Mouse (Mus musculus) liver, adult (tissue): Measurements from ENCODE around the gene Top2b.

Experiments
- GATA4 ChIP-seq: IDR thresholded peaks from 2 replicates; pipeline ENCODE4 v1.6.1; 2014; ENCODE audit warnings: mild to moderate bottlenecking, low read length; ENCODE audit not compliant: insufficient replicate concordance

Gene Top2b

DNA sequence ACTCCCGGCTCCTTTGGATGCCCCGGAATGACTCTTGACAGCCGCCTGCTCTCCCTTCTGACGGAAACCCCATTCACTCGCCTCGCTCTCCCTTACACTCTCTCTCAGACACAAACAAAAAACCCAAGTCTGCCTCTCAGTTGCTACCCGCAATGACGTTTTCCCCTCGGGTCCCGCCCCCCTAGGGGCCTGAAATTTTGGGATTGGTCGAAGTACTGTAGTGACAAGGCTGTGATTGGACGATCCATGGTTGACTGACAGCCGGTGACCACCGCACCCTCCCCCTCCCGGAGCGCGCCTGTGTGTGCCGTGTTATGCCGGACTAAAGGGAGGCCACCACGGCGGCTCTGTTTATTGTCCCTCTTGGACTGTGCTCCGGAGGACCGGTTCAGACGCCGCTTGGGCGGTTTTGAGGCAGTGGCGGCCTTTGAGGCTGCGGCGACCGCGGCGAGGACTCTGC lies at the start of gene Top2b:
Gene Top2b, plus strand, starts transcription at position 302 of the 460 bp plus-strand sequence.
- no peak for TF ChIP-seq GATA4

GRCm38 (mm10) chr14:16316715-16317114 lies 48.3 kb upstream of the Top2b start:
- TF ChIP-seq GATA4 = no peak

DNA sequence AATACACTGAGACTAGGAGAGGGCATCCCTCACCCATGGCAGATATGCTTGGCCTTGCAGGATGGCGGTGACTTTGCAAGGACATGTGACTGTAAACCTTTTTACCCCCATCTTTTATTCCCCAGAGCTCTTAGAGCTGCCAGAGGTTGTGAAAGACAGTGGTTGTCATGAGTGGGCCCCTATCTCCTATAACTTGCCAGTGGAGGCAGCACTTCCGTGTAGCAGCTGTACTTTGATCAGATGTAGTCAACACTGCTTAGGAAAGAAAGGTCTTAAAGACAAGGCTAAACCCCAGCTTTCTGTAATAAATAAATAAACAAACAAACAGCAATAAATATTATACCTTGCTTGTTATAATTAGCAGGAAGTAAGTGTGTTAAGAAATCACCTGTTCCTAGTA lies 45.2 kb upstream of the Top2b start:
- TF ChIP-seq GATA4 = no peak

DNA sequence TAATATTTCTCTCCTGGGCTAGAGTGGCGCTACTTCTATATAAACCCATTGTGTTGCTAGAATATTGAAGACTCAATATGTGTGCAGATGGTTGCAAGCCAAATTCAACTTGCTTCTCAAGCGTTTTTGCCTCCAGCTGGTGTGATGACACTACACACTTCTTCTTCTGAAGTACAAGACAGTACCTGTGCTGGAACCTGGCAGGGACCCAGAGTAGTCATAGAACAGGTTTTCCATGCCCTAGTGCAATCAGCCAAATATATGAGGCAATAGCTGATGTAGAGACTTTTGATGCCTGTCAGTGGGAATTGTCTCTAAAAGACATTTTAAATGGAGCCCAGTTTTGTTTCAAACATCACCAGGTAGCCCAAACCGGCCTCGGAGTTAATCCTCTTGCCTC lies 40.6 kb upstream of the Top2b start:
- no peak for TF ChIP-seq GATA4

GRCm38 (mm10) chr14:16325208-16325607 lies 39.8 kb upstream of the Top2b start:
- TF ChIP-seq GATA4 = no peak

DNA sequence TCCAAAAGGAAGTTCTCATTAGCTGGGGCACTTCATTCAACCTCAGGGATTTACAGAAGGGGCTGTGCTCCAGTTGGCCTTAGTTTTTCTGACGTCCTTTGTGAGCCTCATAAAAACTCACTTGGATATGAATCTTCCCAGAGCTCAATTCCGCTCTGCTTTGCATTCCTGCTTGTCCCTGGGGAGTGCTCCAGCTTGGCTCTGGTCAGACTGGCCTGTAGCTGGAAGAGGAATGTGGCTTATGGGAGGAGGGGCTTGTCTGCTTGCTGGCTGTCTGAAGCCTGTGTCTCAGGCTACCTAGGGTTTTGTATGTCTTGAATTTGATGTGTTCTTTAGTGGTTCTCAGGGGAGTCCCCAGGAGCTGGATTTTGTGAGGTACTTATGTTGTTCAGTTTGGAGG lies 36.4 kb upstream of the Top2b start:
- TF ChIP-seq GATA4 = no peak

- no peak for TF ChIP-seq GATA4
Measured at GRCm38 (mm10) chr14:16328959-16329480, 36.0 kb upstream of the Top2b start.

DNA sequence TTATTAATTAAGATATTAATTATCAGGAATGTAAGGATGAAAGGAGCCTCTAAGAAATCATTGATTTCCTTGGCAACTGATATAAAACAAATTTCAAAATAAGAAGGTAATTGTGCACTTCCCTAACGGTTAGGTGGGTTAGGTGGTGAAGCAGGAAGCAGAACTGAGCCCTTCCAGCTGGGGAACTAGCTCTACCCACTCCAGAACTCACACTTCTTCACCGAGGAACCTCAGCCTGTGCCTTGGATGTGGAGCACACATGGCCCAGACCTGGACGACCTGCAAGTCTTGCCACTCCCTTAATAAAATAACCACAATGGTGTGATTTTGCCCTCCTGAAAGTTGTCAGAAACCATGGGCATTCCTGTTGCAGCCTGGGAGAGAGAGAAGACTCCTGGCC lies 35.2 kb upstream of the Top2b start:
- TF ChIP-seq GATA4 = no peak

- no peak for TF ChIP-seq GATA4
Measured at GRCm38 (mm10) chr14:16334260-16334659, 30.7 kb upstream of the Top2b start.

DNA sequence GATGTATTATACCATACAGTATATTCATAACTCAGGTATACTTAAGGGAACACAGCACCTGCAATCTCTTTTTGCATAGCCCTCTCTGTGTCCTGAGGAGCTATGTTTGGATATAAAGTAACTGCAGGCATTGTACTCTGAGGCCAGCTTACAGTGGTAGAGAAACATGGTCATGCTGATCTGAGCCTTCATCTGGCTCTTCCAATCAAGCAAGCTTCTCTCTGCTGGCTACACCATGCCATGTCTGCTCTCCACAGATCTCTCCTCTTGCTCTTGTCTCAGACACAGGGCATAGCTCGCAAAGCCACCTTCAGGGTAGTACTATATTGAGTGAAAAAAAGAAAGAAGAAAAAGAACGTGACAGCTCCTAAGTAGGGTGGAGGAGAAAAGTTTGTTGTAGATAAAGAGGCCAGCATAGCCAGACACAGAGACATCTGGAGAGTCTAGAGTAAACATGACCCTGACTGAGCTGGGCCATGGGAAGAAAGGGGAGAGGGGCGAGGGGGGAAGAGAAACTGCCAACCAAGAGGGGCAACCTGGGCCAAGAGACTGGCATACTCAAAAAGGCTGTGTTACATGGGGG lies 29.1 kb upstream of the Top2b start:
- no peak for TF ChIP-seq GATA4

DNA sequence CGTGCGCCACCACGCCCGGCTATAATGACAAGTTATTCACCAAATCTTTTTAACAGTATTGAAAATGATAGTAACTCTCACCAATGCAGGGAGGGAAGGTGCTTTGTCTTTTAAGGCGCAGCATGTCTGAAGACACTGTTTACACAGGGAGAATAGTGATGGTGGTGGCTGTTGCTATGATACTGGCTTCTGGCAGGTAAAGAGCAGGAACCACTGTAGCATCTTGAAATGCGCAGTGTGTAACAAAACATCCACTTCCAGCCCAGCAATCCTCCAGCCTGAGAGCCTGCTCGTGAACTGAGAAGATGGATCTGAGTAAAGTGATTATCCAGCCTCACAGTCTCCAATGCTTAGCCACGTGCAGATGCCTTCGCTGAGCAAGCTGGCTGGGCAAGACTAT lies 17.5 kb upstream of the Top2b start:
- no peak for TF ChIP-seq GATA4

GRCm38 (mm10) chr14:16359704-16360103 lies 5.3 kb upstream of the Top2b start:
- TF ChIP-seq GATA4 = no peak

DNA sequence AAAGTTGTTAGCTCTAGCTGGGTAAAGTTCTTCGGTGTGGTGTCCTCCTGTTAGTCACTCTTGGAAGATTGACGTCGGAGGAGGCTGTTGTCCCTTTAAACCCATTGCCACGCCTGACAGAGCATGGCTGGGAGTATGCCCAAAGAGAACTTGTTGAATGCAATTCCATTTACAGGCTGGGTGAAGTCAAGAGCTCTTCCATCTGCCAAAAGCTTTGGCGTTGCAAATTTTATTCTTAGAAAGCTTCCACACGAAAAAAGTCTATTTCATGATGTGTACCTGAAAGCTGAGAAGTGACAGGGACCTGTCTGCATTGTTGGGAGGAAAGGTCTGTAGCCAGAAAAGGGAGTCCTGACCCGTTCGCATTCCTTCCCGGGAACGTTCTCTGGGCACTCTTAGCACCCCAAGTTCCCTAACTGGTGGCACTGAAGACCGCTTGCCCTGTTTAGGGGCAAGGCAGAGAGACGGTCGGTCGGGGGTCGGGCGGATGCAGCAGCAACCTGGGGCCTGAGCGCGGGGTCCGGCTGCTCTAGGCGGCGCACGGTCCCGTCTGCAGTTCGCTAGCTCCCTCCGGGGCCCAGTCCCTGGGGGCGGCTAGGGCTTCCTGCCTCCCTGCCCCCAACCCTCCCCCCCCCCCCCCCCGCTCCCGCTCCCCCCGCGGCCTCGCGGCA lies 683 bp upstream of the Top2b start:
- no peak for TF ChIP-seq GATA4

- no peak for TF ChIP-seq GATA4
Measured at GRCm38 (mm10) chr14:16365362-16366173, 589 bp downstream of the Top2b start.

DNA sequence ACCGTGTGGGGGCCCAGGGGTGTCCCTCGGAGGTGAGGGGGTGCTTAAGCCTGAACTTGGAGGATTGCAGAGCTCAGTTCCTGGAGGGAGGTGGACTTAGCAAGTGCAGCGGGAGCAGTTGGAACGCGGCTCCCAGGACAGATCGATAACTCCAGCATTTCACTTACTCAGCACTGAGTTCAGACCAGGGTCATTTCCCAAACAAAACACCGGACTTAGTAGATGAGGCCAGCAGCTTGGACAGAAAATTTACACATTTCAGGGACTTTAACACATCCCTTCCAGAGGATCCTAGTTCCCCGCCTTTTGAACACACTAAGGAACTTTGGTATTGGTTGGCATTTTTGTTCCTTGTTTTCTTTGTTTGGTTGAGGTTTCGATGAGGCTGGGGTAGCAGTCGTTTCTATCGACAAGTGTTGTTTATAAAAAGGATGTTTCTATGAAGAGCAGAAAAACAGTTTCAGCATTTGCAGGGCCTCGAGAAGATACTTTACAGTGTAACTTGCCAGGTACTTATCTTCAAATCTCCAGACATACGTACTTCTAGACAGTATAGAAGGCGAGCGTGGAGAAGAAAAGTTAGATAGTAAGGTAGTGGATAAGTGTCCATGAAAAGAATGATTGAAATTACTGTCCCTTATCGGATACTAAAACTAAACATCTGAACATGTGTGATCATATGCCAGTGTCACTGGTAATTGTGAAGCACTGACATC lies 1.4 kb downstream of the Top2b start:
- no peak for TF ChIP-seq GATA4
